Mouse (Mus musculus): ENCODE data around the gene Lrrc66. TPM values are rescaled to one million over a fixed set of nuclear protein-coding genes. Genes with fewer than 3 reads are reported as not detected.

Lrrc66 gene
- polyA plus RNA-seq, 1 experiment = not detected

- peaks cover 2% of the 10 kb centered on the region for H3K36me3 ChIP-seq (ENCODE audit: control insufficient read depth, insufficient read depth)
- no peak overlapping the region for H3ac ChIP-seq (ENCODE audit: control insufficient read depth, insufficient read length, low read depth)
- no peak overlapping the region for H3K4me3 ChIP-seq (ENCODE audit: insufficient read depth, poor library complexity, severe bottlenecking)
- H3K27me3 ChIP-seq (ENCODE audit: control insufficient read depth, insufficient read depth, insufficient read length) = no peaks in the 10 kb centered on the region
- no peaks in the 10 kb centered on the region for H3K79me2 ChIP-seq (ENCODE audit: control insufficient read depth, insufficient read depth)
- H3K79me3 ChIP-seq (ENCODE audit: low read depth) = no peaks in the 10 kb centered on the region
- no peak for TF ChIP-seq CTCF (IDR thresholded peaks at IDR 0.05; ENCODE audit: control insufficient read depth, insufficient read depth, insufficient read length)
- TF ChIP-seq USF1 (IDR thresholded peaks at IDR 0.05; ENCODE audit: low read depth) = no peak
- TF ChIP-seq MYOG (IDR thresholded peaks at IDR 0.05; ENCODE audit: control insufficient read depth, extremely low read depth, insufficient read length) = no peak
- no peak for TF ChIP-seq FOSL1 (IDR thresholded peaks at IDR 0.05; ENCODE audit: insufficient read depth, low read length, poor library complexity, severe bottlenecking)
- TF ChIP-seq MYOD1 (IDR thresholded peaks at IDR 0.05; ENCODE audit: control insufficient read depth, insufficient read length, low read depth) = no peak
- no peak for TF ChIP-seq CEBPB (IDR thresholded peaks at IDR 0.05; ENCODE audit: low read depth)
- no peak for TF ChIP-seq MAX (IDR thresholded peaks at IDR 0.05)
These were observed 75.4 kb downstream of the Lrrc66 start for GRCm38 (mm10) chr5:73556733-73557425.

Other genes starting within 250 kb of the Lrrc66 start
- not detected for gene Cwh43, start 226.5 kb downstream of the Lrrc66 start, polyA plus RNA-seq (2012; fragmentation: generic; extraction: Trizol)
- 3.3 TPM for gene Dcun1d4, start 151.5 kb downstream of the Lrrc66 start, polyA plus RNA-seq (2012; fragmentation: generic; extraction: Trizol)
- gene Sgcb, start 15.3 kb upstream of the Lrrc66 start, polyA plus RNA-seq (2012; fragmentation: generic; extraction: Trizol) = 9.3 TPM
- gene Spata18, start 18.9 kb upstream of the Lrrc66 start, polyA plus RNA-seq (2012; fragmentation: generic; extraction: Trizol) = not detected